Mouse (Mus musculus) forebrain, embryonic 14.5 days (tissue): ENCODE measurements around the gene Gm45837. TPM values are rescaled to one million over a fixed set of nuclear protein-coding genes. Genes with fewer than 3 reads are reported as not detected.
"Not testable (repeated sequence)": the region's sequence is repeated elsewhere in the genome, so short reads cannot be mapped to it uniquely, and the experiment has no call there.

Source experiments
- ATAC-seq: fragments of 200-750 bp; cut with Nextera tagmentation; 2 replicates; pipeline ENCODE4 v1.8.0; 2017; ENCODE audit warnings: mild to moderate bottlenecking, moderate library complexity
- DNase-seq: peaks from one replicate; pipeline ENCODE4 v3.0.0-alpha.2; 2015; ENCODE audit warnings: low spot score
- H3K27ac ChIP-seq: fragments of 300-500 bp; sonication (generic); 2 replicates; pipeline ENCODE4 v1.5.1; 2014; ENCODE audit warnings: low read depth, mild to moderate bottlenecking, control low read depth, low read length, moderate library complexity
- H3K27me3 ChIP-seq: fragments of 300-500 bp; sonication (generic); replicated peaks from 2 replicates; pipeline ENCODE4 v1.6.1; 2014; ENCODE audit warnings: low read length, control low read depth, mixed read lengths; ENCODE audit not compliant: control insufficient read depth, insufficient read depth
- H3K36me3 ChIP-seq: fragments of 300-500 bp; sonication (generic); 2 replicates; pipeline ENCODE4 v1.6.1; 2014; ENCODE audit warnings: low read length, control low read depth; ENCODE audit not compliant: control insufficient read depth, insufficient read depth
- H3K4me1 ChIP-seq: fragments of 300-500 bp; sonication (generic); 2 replicates; pipeline ENCODE4 v1.6.1; 2014; ENCODE audit warnings: antibody characterized with exemption, low read length, control low read depth; ENCODE audit not compliant: control insufficient read depth, insufficient read depth
- H3K4me2 ChIP-seq: fragments of 300-500 bp; sonication (generic); 2 replicates; pipeline ENCODE4 v1.6.1; 2014; ENCODE audit warnings: mild to moderate bottlenecking, control low read depth, low read length
- H3K4me3 ChIP-seq: fragments of 300-500 bp; sonication (generic); 2 replicates; pipeline ENCODE4 v1.5.1; 2014; ENCODE audit warnings: low read depth, low read length, control low read depth
- H3K9ac ChIP-seq: fragments of 300-500 bp; sonication (generic); 2 replicates; pipeline ENCODE4 v1.6.1; 2014; ENCODE audit warnings: mild to moderate bottlenecking, low read length, control low read depth, moderate library complexity
- H3K9me3 ChIP-seq: fragments of 300-500 bp; sonication (generic); replicated peaks from 2 replicates; pipeline ENCODE4 v1.6.1; 2016; ENCODE audit warnings: low read length, control low read depth, mixed read lengths; ENCODE audit not compliant: control insufficient read depth
- WGBS: fragments of 180-500 bp; shearing (Covaris S2); extraction: QIAGEN DNeasy Blood & Tissue Kit; methylation state at CpG from one replicate; pipeline ENCODE4 v1.1.7; 2014; 5-methylcytosine and 5-hydroxymethylcytosine counted together
- polyA plus RNA-seq: library from polyadenylated mRNA; unstranded; fragments of >200 nt; fragmentation: Nextera tagmentation; extraction: Ambion mirVana; gene quantifications from 2 replicates; pipeline ENCODE4 v1.2.1, GENCODE M21; 2014

The Gm45837 gene
- polyA plus RNA-seq, 1 experiment from 2014 or later: not detected

GRCm38 (mm10) chr7:101541734-101542133 is 131.0 kb downstream of the Gm45837 start:
- no peaks in the 10 kb centered on the region for H3K9me3 ChIP-seq
- ATAC-seq: no peak
- no peak overlapping the region for H3K4me3 ChIP-seq
- H3K36me3 ChIP-seq: no peaks in the 10 kb centered on the region
- 77% methylated on average over 10 of the region's 10 CpGs for WGBS
- no peaks in the 10 kb centered on the region for H3K4me1 ChIP-seq
- DNase-seq: no peak
- no peak overlapping the region for H3K4me2 ChIP-seq
- H3K27me3 ChIP-seq: no peaks in the 10 kb centered on the region
- H3K9ac ChIP-seq: no peak overlapping the region
- H3K27ac ChIP-seq: no peak overlapping the region

DNA sequence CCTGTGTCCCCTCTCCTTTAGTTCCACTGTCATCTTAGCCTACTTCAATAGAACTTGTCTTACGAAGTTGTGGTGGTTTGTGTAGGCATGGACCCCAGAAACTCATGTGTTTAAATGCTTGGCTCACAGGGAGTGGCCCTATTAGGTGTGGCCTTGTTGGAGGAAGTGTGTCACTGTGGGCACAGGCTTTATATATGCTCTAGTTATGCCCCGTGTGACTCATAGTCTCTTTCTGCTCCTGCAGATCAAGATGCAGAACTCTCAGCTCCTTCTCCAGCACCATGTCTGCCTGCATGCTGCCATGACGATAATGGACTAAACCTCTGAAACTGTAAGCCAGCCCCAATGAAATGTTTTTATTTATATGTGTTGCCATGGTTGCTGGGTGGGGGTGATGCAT is 137.0 kb downstream of the Gm45837 start:
- WGBS: 78% methylated on average over 3 of the region's 3 CpGs
- DNase-seq: no peak
- Histone ChIP-seq H3K4me2 (no peak overlapping the region), H3K9me3 (no peaks in the 10 kb centered on the region), H3K9ac (no peak overlapping the region), H3K4me1 (no peaks in the 10 kb centered on the region), H3K36me3 (no peaks in the 10 kb centered on the region), H3K27me3 (no peaks in the 10 kb centered on the region), H3K4me3 (no peak overlapping the region), H3K27ac (no peak overlapping the region)
- no peak for ATAC-seq

DNA sequence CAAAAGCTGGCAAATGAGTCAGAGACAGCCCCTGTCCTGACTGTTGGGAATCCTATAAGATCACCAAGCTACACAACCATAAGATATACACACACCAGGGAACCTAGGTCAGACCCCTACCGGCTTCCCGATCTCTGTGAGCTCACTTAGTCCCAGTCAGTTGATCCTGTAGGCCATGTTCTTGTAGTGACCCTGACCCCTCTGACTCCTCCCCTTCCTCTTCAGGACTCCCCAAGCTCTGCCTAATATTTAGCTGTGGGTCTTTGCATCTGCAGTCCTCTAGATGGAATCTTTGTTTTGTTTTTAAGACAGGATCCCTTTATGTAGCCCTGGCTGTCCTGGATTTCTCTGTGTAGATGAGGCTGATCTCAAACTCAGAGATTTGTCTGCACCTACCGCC is 138.6 kb downstream of the Gm45837 start:
- WGBS: 83% methylated on average over 3 of the region's 3 CpGs
- no peaks in the 10 kb centered on the region for H3K27me3 ChIP-seq
- no peak overlapping the region for H3K9ac ChIP-seq
- H3K4me2 ChIP-seq: no peak overlapping the region
- DNase-seq: no peak
- no peak overlapping the region for H3K27ac ChIP-seq
- H3K9me3 ChIP-seq: no peaks in the 10 kb centered on the region
- H3K36me3 ChIP-seq: no peaks in the 10 kb centered on the region
- no peak for ATAC-seq
- H3K4me1 ChIP-seq: no peaks in the 10 kb centered on the region
- H3K4me3 ChIP-seq: no peak overlapping the region

DNA sequence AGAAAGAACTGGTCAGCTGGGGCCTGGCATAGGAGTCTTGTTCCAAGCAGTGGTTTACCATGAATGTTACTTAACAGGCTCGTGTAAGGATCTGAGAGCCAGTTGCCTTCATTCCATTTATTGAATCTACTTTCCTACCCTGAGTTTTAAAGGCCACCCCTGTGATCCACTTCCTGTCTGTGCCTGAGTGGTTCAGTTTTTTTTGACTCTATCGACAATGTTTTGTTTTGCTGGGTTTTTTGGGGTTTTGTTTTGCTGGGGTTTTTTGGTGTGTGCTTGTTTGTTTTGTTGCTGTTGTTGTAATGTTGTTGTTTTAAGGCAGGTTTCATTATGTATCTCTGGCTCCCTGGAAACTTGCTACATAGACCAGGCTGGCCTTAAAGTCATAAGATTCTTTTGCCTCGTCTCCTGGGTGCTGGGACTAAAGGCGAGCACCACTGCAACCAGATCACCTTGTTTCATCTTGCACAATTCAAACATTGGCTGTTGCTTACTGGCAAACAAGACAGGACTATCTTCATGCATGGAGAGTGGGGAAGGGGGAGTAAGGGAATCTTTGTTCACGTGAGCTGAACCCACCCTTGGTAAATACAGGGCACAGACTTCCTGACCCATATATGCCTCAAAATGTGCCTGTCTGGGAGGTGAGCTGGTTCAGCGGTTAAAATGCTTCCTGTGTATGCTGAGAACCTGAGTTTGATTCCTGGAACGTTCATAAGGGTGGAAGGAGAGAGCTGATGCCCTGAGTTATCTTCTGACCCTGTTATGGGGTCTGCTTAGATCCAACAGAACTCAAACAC is 140.2 kb downstream of the Gm45837 start:
- WGBS: 75% methylated on average over 7 of the region's 7 CpGs

GRCm38 (mm10) chr7:101551530-101551929 is 140.8 kb downstream of the Gm45837 start:
- no peaks in the 10 kb centered on the region for H3K27me3 ChIP-seq
- ATAC-seq (no peak), DNase-seq (no peak)
- H3K27ac ChIP-seq: no peak overlapping the region
- no peak overlapping the region for H3K4me3 ChIP-seq
- H3K9ac ChIP-seq: no peak overlapping the region
- WGBS: 88% methylated on average over 1 of the region's 1 CpGs
- no peak overlapping the region for H3K4me2 ChIP-seq
- no peaks in the 10 kb centered on the region for H3K36me3 ChIP-seq
- H3K9me3 ChIP-seq: no peaks in the 10 kb centered on the region
- H3K4me1 ChIP-seq: no peaks in the 10 kb centered on the region

More for the DNA sequence above, 140.2 kb downstream of the Gm45837 start:
- ATAC-seq (no peak), DNase-seq (no peak)
- Histone ChIP-seq H3K4me1 (no peaks in the 10 kb centered on the region), H3K9me3 (no peaks in the 10 kb centered on the region), H3K27ac (no peak overlapping the region), H3K4me2 (no peak overlapping the region), H3K4me3 (no peak overlapping the region), H3K36me3 (no peaks in the 10 kb centered on the region), H3K9ac (no peak overlapping the region), H3K27me3 (no peaks in the 10 kb centered on the region)

- DNase-seq, H3K4me2 ChIP-seq, H3K27me3 ChIP-seq, H3K9ac ChIP-seq, H3K27ac ChIP-seq, ATAC-seq, H3K36me3 ChIP-seq, H3K4me3 ChIP-seq, H3K9me3 ChIP-seq, H3K4me1 ChIP-seq: not testable (repeated sequence)
- 91% methylated on average over 3 of the region's 3 CpGs for WGBS
Observed at GRCm38 (mm10) chr7:101555473-101555872, 144.8 kb downstream of the Gm45837 start.

DNA sequence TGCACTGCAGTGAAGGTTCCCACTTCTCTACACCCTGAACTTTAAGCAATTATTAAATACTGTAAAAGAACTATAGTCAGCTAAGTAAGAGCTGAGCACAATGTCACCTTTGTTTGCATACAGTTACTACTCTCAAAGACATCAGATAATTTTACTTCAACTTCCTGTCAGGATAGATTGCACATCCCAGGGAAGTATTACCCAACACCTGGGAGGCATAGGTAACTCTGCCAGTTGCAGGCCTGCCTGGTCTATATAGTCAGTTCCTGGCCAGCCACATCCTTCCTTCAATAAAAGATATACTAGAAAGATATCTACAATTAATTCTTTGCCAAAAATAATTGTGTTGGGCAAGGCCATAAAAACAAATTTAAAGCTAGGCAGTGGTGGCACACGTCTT is 146.7 kb downstream of the Gm45837 start:
- no peak overlapping the region for H3K9ac ChIP-seq
- no peak for DNase-seq
- no peaks in the 10 kb centered on the region for H3K9me3 ChIP-seq
- H3K27me3 ChIP-seq: no peaks in the 10 kb centered on the region
- H3K36me3 ChIP-seq: no peaks in the 10 kb centered on the region
- no peak for ATAC-seq
- H3K4me1 ChIP-seq: no peaks in the 10 kb centered on the region
- WGBS: 90% methylated on average over 1 of the region's 1 CpGs
- H3K4me2 ChIP-seq: no peak overlapping the region
- H3K27ac ChIP-seq: no peak overlapping the region
- H3K4me3 ChIP-seq: no peak overlapping the region

GRCm38 (mm10) chr7:101559393-101559792 is 148.7 kb downstream of the Gm45837 start:
- H3K4me2 ChIP-seq, H3K36me3 ChIP-seq, H3K4me3 ChIP-seq, H3K27ac ChIP-seq, ATAC-seq, H3K9ac ChIP-seq, H3K4me1 ChIP-seq, H3K27me3 ChIP-seq, DNase-seq, H3K9me3 ChIP-seq: not testable (repeated sequence)
- 80% methylated on average over 5 of the region's 5 CpGs for WGBS
